Mouse (Mus musculus) left cerebral cortex, postnatal 25 days (tissue): ENCODE data around the gene Glis2. TPM values are rescaled to one million over a fixed set of nuclear protein-coding genes. Genes with fewer than 3 reads are reported as not detected.

Experiments used
- DNase-seq, 2 experiments: peaks; one replicate each; pipeline ENCODE4 v3.0.0; 2022; ENCODE audit warnings: low spot score in 2 of 2, mixed read lengths in 1 of 2
- intact Hi-C: fragments of 180-260 bp; cut with DNase I; formaldehyde crosslinking; loops from one replicate; pipeline ENCODE4 v1.15.1; 2025
- total RNA-seq, 2 experiments: library from RNA; stranded (reverse); gene quantifications; 2 replicates each; pipeline ENCODE4 v1.2.3; 2021

Glis2 gene
- total RNA-seq, 2 experiments from 2014 or later: 11.7 to 12.4 TPM

DNA sequence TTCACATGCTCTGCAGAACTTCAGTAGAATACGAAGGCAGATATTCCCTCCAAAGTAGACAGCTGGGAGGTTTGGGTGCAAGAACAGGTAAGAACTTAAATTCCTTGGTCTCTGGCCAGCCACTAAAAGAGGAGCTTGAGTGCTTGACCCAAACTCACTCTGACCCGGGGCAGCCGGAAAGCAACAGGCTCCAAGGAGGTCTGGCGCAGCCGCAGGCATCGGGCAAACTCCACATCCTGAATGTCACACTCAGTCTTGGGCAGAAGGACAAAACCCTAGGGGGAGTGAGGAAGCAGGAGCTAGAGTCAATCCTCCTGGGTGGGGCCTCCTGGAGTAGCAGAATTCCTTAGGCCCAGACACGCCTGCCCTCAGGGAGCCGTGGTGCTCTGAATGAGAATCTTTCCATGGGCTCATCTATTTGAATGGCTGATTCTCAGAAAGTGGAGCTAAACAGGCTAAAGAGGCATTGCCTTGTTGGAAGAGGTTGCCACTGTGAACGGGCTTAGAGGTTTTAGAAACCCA is 34.4 kb downstream of the Glis2 start:
- intact Hi-C loops: no loop called here

GRCm38 (mm10) chr16:4629950-4630349 is 35.4 kb downstream of the Glis2 start:
- DNase-seq: peak; percentile 66 to 68
- intact Hi-C loops: loop anchor here (1.0 to 2.0 kb wide), 2 partner anchors 23 to 37 kb away; no protein-coding TSS in a partner anchor

More for the DNA sequence above, 34.4 kb downstream of the Glis2 start:
- DNase-seq: no peak

- intact Hi-C loops: no loop called here
Observed at GRCm38 (mm10) chr16:4632050-4632449, 37.5 kb downstream of the Glis2 start.

DNA sequence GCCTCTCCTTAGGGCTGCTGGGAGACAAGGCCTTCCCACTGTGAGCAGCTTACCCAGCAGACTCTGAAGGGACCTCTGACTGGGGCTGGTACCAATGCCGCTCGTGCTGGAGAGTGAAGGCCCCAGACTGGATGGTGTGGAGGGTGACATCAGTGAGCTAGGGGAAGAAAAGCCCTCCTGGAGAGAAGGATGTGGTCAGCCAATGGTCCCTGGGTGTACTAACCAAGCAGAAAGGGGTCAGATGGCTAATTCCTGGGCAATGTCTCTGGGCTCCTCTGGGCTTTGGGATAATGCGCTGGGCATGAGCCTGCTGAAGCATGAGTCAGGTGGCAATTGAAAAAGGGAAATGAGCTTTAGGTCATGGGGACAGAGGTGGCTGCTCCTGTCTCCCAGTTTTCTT is 39.1 kb downstream of the Glis2 start:
- DNase-seq: no peak
- intact Hi-C loops: no loop called here

More at GRCm38 (mm10) chr16:4632050-4632449, 37.5 kb downstream of the Glis2 start:
- no peak for DNase-seq

DNA sequence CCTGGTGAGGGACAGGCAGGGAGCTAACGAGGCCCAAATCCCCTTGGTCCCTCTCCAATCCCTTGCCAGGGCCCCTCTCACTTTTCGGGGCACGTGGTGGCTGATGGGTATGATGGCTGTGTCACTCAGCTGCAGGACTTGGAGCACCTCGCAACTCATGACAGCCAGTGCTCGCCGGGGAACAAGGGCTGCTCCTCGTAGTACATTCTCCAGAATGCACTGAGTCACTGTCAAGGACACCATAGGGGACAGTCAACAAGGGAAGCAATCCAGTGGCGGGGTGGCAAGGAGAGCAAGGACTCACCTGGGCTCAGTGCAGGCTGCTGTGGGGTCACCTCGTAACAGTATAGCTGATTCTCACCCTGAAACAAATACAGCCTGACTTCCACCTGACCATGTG is 40.2 kb downstream of the Glis2 start:
- no peak for DNase-seq
- intact Hi-C loops: no loop called here

DNA sequence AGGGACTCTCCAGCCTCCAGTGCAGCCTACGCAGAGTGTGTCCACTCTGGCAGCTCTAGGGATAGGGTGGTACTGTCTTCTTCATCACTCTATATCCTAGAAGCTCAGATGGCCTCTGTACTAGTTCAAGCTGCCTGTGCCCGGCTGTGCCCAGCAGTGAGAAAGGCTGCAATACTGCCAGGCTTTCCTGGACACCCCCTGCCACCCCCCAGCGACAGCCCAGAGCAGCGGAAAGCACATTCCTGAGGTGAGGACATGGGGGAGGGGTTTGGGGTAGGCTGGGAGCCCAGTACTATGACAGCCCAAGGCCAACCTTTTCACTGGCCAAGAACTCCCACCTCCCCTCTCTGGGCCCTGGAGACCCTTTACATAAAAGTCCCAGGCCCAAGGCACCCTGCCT is 41.2 kb downstream of the Glis2 start:
- intact Hi-C loops: no loop called here
- DNase-seq: no peak

DNA sequence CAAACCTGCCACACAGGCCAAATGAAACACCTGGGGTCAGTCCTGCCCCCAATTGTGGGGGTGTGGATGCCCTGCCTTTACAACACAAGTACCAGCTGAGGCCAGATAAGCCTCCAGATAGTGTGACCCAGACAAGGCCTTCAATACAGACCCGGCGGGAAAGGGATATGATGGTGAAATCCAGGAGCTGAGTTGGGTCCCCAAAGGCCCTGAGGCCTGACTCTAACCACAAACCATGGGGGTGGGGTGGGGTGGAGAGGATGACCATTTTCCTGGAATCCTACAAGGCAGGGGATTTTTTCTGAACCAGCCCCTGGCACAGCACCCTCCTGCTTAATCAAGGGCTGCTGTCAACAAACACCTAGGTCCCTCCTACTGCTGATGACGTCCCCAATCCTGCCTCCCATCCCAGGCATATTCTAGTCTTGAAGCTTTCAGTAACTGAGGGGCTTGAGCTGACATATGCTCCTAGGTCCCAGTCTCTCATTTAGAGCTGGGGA is 44.4 kb downstream of the Glis2 start:
- DNase-seq: no peak
- intact Hi-C loops: no loop called here

DNA sequence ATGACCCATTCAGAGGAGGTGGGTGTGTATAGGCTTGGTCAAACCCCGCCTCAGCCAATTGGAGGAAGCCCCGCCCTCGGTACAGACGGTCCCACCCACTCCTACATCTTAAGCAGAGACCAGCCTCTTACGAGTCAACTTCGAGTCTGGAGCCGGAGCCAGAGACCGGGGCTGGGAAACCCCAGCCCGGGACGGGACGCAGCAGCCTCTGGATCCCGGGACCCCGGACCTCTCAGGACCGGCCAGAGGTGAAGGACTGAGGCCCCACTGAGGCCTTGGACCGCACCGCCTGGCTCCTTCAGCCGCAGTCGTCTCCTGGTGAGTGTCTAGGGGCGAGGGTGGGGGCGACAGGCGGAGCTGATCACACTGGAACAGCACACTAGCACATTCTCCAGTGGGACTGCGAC is 45.3 kb downstream of the Glis2 start, which contains the start of the genes Vasn and Dnaja3:
Gene Vasn, plus strand, starts transcription at position 111 of the 407 bp plus-strand sequence.
Gene Dnaja3, plus strand, starts transcription at position 159 of the 407 bp plus-strand sequence.
- intact Hi-C loops: no loop called here
- DNase-seq: peak; percentile 68 to 90

DNA sequence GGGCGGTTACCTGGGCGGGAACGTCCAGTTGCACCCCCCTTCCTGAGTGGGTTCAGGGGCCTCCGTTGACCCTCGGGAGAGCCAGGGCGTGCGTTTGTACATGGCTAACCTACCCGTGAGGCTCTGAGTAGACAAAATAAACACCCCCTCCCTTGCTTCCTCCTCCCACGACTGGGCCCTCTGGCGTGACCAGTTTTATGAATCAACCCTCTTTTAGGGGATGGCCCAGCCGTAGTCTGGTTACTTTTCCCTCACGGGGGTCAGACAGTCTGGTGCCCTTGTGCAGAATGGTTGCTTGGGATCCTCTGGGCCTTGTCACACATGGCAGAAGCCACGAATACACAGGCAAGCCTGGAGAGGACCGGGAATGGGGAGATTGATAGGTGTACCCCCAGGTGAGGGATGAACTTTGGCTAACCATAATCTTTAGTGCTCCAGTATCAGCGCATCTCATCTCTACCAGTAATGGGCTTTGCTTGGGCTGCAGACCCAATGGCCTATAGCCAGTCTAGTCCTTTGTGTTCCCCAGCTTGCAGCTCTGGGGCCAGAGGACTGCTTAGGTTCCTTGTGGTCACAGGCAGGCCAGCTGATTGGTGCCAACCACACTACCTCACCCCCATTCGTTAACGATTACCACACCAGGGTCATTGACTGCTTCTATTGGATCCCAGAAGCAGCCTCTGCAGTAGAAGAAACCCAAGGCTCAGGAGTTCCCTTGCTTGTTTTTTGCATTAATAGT is 45.9 kb downstream of the Glis2 start:
- peak in 1 of 2 experiments; percentile 35 for DNase-seq
- intact Hi-C loops: no loop called here

GRCm38 (mm10) chr16:4641119-4641838 is 46.8 kb downstream of the Glis2 start:
- intact Hi-C loops: no loop called here
- DNase-seq: no peak

DNA sequence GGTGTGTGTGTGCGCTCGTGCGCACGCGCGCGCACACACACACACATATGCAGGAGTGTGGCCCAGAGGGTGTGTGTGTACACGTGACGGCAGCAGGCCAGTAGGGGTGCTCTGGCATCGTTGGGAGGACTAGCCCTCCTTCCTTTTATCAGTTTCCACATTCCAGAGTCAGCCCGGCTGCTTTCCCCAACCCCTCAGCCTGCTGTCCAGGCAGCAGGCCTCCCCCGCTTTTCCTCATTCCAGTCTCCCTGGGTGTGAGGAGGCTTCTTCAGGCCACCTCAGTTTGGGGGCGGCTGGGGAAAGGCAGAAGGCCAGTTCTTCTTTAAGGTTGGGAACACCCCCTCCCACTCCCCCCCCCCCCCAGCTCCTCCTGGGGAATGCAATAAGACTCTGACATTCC is 47.7 kb downstream of the Glis2 start:
- intact Hi-C loops: loop anchor here (1.0 kb wide), 1 partner anchor 16 kb away; no protein-coding TSS in a partner anchor

GRCm38 (mm10) chr16:4642937-4643336 is 48.4 kb downstream of the Glis2 start:
- DNase-seq: no peak
- intact Hi-C loops: loop anchor here (1.0 kb wide), 1 partner anchor 15 kb away; no protein-coding TSS in a partner anchor

More for the DNA sequence above, 47.7 kb downstream of the Glis2 start:
- DNase-seq: peak; percentile 47 to 90

- intact Hi-C loops: no loop called here
Observed at GRCm38 (mm10) chr16:4643670-4644419, 49.3 kb downstream of the Glis2 start.

DNA sequence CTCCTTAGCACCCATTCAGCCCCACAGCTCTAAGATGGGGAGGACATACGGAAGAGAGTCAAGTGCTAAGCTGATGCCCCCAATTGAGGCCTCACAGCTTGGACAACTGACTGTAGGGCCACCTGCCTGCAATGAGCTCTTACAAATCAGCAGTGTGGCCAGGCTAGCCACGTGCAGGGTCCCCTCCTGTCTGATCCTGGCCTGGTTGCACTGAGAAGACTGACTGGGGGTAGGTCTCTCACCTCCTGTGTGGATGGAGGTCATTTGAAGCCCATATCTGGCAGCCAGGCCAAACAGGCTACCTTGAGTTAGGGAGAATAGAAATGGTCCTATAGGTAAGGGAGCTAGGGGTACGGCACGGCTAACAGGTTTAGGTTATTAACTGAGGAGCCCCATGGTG is 51.4 kb downstream of the Glis2 start:
- DNase-seq: no peak
- intact Hi-C loops: no loop called here

More at GRCm38 (mm10) chr16:4643670-4644419, 49.3 kb downstream of the Glis2 start:
- peak; percentile 77 to 86 for DNase-seq

DNA sequence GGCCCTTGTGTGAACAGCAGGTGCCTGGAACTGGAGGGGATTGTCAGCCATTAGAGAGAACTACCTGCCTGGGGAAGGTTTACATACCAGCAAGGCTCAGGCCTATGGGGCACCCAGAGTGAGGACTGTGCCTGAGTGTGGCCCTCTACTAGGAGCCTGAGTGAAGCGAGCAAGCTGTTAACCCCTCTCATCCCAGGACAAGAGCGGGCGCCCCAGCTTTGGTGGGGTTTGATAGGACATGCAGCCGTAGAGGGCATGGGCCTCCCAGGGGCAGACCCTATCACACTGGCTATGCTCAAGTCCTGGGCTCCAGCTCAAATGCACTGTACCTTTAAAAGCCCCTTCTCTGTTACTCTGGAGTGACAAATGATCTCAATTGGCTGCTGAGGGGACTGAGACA is 52.3 kb downstream of the Glis2 start:
- intact Hi-C loops: no loop called here
- no peak for DNase-seq

GRCm38 (mm10) chr16:4647651-4648141 is 53.2 kb downstream of the Glis2 start:
- intact Hi-C loops: no loop called here
- DNase-seq: no peak

GRCm38 (mm10) chr16:4648416-4649023 is 54.0 kb downstream of the Glis2 start:
- intact Hi-C loops: no loop called here
- DNase-seq: no peak

GRCm38 (mm10) chr16:4649211-4649610 is 54.7 kb downstream of the Glis2 start:
- no peak for DNase-seq
- intact Hi-C loops: no loop called here

GRCm38 (mm10) chr16:4649692-4650091 is 55.2 kb downstream of the Glis2 start:
- intact Hi-C loops: no loop called here
- DNase-seq: no peak
